Mouse (Mus musculus): Measurements from ENCODE around the gene Ntf5.
"Not testable (repeated sequence)": the region's sequence is repeated elsewhere in the genome, so short reads cannot be mapped to it uniquely, and the experiment has no call there.

Ntf5 gene

GRCm38 (mm10) chr7:45437521-45438276 lies 24.2 kb downstream of the Ntf5 start, which contains the start of gene Ruvbl2:
Gene Ruvbl2 (minus strand): TSS chr7:45438096.
- peak; percentile 44 for DNase-seq

GRCm38 (mm10) chr7:45443526-45444420 lies 30.3 kb downstream of the Ntf5 start:
- no peak for DNase-seq

DNA sequence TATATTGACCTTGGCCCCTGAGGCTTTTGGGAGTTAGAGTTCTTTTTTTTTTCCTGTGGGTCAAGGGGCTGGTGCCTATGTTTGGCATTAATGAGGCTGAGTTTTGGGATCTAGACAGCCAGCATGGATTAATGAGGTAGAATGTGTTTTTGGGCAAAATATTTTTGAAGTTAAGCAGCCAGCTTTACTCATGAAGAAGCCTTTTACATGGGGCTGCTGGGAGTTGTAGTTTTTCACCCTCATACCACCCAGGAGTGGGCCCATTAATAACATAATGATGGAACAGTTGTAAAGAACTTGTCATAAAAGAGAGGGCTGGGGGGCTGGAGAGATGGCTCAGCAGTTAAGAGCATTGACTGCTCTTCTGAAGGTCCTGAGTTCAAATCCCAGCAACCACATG lies 33.1 kb downstream of the Ntf5 start:
- DNase-seq, result no peak

DNA sequence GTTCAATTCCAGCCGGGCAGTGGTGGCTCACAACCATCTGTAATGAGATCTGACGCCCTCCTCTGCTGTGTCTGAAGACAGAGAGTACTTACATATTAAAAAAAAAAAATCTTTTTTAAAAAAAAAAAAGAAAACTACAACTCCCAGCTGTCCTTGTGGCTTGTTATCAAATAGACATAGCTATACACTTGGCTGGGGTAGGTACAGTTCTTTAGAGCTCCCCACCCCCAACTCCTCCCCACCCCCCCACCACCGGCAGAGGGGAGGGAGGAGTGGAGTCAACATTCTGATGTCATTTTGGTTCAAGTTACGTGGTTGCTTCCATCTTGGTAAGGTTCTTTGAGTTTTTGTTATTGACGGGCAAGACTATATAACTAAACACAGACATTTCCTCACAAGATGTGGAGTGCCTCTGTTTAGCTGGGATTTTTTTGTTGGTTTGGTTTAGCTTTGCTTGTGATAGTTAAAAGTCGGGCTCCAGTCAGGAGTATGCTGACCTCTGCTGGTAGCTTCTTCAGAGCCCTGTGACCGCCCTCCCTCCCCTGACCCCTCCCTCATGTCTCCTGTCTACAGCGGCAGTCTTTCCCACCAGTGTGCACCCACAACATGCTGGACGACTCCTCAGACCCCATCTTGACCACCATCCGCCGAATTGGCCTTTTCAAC lies 34.0 kb downstream of the Ntf5 start:
- no peak for DNase-seq

GRCm38 (mm10) chr7:45449974-45450373 lies 36.5 kb downstream of the Ntf5 start:
- DNase-seq, result no peak

- DNase-seq, result peak; percentile 85
Observed at GRCm38 (mm10) chr7:45451344-45451982, 38.0 kb downstream of the Ntf5 start.

DNA sequence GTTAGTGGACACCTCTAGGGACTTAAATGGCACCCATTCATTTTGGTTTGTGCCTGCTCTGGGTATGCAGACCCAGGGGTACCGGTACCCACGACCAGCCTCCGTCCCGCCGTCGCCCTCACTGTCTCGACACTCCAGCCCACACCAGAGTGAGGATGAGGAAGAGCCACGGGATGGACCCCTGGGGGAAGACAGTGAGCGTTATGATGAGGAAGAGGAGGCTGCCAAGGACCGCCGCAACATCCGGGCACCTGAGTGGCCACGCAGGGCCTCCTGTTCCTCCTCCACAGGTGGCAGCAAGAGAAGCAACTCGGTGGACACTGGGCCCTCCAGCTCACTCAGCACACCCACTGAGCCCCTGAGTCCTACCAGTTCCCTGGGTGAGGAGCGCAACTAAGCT lies 41.5 kb downstream of the Ntf5 start:
- no peak for DNase-seq

DNA sequence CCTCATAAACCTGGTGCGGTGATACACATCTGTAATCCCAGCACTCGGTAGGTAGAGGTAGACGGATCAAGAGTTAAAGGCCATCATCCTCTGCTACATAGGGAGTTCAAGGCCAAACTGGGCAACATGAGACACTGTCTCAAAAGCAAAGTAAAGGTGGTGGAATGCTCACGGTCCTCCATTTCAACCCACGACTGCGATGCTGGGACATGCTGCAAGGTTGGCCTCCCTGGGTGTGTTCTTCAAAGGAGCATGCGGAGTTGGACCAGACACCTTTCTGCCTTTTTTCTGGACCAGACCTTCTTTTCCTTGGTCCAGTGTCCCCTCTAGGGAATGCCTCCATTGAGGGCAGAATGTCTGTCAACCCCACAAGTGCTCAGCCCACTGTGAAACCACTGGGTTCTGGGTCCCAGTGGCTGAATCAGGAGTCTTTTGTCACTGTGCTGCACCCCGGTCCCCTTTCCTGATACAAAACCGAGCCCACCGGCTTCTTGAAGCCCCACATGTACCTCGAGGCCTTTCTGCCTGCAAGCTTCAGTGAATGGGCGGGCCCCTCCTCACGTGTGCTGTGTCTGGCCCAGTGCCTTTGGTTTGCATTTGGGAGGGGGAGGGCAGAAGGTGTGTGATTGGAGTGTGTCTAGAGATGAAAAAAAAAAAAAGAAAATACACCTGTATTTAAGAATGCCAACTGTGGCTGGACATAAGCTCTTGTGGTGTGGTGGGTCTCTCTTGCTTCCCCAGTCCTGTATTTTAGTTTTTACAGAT lies 42.6 kb downstream of the Ntf5 start:
- DNase-seq, result no peak

GRCm38 (mm10) chr7:45456721-45457203 lies 43.3 kb downstream of the Ntf5 start:
- DNase-seq, result no peak

DNA sequence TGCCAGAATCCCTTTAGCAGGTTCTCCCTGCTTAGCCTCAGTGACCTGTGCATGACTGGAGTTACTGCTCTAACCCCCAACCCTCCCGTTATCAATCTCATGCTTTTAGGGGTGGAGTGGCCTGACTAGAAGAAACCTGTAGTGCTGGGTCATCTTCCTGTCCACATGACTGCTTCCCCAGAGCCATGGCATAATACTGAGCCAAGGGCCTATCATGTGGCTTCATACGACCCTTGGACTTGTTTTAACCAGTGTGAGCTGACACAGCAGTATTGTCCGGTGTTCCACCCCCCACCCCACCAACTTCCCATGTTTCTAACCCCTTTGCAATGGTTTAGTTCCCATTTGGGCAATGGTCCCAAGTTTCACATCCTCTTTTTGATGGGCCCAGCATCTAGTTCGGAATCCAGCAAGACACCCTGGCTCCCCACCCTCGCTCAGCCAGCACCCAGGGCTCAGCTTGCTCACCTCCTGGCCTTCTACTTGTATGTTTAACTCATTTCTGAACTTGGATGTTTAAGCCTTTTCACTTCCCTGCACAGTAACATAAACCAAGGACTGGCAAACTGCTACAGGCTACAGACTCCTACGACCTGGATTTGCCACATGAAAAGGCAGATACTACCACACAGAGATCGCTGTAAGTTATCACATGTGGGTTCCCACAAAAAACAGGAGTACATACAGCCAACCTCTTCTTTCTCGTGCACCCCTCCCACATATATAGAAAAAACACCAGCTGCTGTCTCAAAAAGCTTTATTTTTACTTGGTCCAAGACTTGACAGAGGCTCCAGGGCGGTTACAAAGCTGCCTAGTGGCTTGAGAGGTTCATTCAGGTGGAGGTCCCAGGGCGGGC lies 43.9 kb downstream of the Ntf5 start:
- DNase-seq, result peak; percentile 71

DNA sequence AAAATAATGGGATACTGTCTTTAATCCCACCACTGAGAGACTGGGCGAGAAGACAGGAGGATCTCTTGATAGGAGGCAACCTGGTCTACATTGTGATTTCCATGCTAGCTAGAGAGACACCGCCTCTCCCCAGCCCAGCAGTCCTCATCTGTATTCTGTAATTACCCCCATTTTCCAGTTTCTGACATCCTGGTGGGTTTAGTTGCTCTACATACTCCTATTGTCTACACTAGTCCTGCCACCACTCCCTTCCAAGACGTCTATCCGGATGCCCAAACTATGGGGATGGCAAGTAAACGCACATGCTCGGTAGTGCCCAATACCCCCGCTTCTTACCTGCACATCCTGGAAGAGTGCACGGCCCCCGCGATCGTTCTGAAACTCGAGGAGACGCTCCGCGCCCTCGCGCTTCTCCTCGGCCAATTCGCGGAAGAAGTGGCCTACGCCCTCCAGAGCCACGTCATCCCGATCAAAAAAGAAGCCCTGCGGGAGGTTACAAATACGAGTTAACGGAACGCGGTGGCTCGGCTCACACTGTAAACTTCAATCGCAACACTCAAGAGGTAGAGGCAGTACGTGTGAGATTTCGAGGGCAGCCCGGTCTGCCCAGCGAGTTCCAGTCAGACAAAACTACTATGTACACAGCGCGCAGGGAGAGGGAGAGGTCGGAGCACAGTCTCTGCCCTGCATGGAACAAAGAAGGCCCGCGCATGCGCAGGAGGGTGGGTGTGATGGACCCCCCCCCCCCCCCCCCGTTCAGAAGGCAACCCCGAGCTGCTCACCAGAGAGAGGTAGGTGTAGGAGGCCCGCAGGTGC lies 45.5 kb downstream of the Ntf5 start:
- peak; percentile 79 for DNase-seq

- peak; percentile 96 for DNase-seq
Observed at GRCm38 (mm10) chr7:45459564-45460140, 46.2 kb downstream of the Ntf5 start, which contains the start of gene Ftl1. Gene Ftl1 (minus strand): TSS chr7:45459884.

GRCm38 (mm10) chr7:45460377-45460776 lies 46.9 kb downstream of the Ntf5 start:
- peak; percentile 71 for DNase-seq

DNA sequence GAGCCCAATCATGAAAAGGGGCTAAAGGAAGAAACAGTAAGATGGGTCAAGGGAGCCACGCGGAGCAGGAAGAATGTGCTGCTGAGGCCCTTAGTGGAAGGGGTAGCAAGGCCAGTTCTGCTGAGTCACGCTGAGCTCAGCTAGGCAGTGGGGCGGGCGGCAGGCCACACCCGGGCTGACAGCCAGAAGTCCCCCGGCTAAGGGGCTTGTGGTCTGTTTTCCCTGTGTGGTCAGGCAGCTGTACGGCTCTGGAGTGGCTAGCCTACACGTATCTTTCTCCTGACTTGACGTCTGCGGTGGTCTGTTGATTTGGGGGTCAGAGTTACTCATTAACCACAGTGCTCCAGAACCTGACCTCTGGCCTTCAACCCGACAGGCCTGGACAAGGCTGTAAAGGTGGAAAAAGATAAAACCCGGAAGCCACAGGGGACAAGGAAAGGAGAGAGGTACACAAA lies 47.4 kb downstream of the Ntf5 start:
- DNase-seq, result peak; percentile 81

DNA sequence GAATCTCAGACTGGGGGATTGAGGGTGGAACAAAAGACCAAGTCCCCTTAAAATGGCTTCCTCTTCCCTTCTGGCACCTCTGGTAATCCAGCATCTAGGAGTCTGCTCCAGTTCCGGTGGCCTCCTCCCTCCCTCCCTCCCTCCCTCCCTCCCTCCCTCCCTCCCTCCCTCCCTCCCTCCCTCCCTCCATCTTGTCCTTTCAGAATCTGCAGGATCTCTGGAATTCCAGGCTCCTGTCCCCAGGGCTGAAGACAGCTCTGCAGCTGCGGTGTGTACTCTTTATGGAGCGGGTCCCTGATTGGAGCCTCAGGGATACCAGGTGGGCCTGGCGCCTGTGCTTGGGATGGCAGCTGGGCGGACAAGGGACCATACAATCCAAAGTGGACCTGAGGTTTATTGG lies 47.8 kb downstream of the Ntf5 start:
- DNase-seq, result no peak

GRCm38 (mm10) chr7:45461781-45462180 lies 48.3 kb downstream of the Ntf5 start:
- no peak for DNase-seq

- no peak for DNase-seq
Observed at GRCm38 (mm10) chr7:45462325-45462724, 48.8 kb downstream of the Ntf5 start.

- not testable (repeated sequence) for DNase-seq
Observed at GRCm38 (mm10) chr7:45462868-45463267, 49.4 kb downstream of the Ntf5 start.
